Mouse (Mus musculus) left cerebral cortex, postnatal 10 days (tissue): ENCODE results near the gene Hdgf. TPM values are rescaled to one million over a fixed set of nuclear protein-coding genes. Genes with fewer than 3 reads are reported as not detected.

ENCODE experiments used
- DNase-seq, 2 experiments: peaks; one replicate each; pipeline ENCODE4 v3.0.0; 2021 to 2022; ENCODE audit warnings: low spot score in 2 of 2, mixed read lengths in 1 of 2; ENCODE audit errors: extremely low spot score in 1 of 2
- intact Hi-C: fragments of 180-260 bp; cut with DNase I; formaldehyde crosslinking; loops from one replicate; pipeline ENCODE4 v1.15.1; 2025
- total RNA-seq, 2 experiments: library from RNA; stranded (reverse); gene quantifications; 2 replicates each; pipeline ENCODE4 v1.2.3; 2021

Hdgf gene
- total RNA-seq, 2 experiments from 2014 or later, result 120 to 123 TPM

- peak in 1 of 2 experiments; percentile 27 for DNase-seq
- intact Hi-C loops, result no loop called here
These were observed 1.1 kb downstream of the Hdgf start for GRCm38 (mm10) chr3:87906981-87907857.

DNA sequence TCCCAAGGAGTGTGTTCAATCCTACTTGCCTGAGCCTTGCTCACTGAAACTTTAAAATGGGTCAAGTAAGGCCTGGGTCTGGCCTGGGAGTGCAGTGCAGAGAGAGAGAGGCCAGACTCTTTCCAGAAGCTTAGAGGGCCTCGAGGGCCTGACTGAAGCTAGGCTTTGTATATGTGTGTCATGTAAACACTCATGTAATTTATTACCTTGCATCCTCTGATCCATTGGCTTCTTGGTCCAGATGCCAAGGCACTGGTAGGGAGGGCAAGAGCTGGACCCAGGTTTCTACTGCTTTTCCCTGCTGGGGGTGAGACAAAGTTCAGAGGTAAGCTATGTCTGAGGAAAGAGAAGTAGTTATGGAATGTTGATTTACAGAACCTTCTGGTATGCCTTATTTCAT, 1.8 kb downstream of the Hdgf start:
- DNase-seq, result no peak

DNA sequence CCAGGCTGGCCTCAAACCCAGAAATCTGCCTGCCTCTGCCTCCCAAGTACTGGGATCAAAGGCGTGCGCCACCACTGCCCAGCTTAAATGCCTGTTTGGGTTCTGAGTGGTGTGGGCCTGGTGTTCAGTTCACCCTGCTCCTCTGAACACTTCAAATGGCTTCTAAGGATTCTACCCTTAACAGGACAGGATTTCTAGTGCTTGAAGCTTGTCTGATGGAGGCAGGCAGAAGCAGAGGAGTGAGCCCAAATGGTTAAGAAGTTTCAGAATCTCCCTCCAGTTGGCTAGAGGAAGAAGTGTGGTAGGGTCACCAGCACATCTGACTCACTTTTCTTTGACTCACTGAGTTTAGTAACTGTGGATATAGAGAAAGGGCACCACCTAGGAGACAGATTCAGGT, 3.3 kb downstream of the Hdgf start:
- intact Hi-C loops, result no loop called here
- no peak for DNase-seq

More for the DNA sequence above, 1.8 kb downstream of the Hdgf start:
- intact Hi-C loops, result no loop called here

- no peak for DNase-seq
- intact Hi-C loops, result no loop called here
These were observed 3.8 kb downstream of the Hdgf start for GRCm38 (mm10) chr3:87909874-87910273.

DNA sequence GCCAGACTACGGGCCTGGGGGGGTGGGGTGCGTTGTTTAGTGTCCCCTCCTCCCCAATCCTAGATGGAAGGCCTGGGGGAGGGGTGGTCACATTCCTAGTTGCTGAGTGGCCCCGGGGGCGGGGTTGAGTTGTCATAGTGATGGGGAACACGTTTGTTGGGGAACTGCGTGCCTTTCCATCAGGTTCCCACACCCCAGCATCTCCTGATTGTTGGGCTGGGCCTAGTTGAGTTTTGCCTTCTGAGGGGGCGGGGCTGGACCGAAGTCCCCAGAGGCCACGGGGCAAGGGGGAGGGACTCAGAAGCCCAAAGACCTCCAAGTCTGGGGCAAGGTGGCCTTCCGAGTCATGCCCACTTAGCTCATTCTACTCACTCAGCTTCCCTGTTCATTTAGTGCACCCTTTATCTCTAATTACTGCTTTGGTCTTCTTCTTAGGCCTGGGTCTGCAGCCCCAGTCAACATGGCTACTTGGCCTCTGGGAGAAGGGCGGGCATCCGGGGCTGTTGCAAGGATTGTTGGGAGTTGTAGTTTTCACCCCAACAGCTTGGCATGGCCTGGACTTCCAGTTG, 4.5 kb downstream of the Hdgf start:
- peak in 1 of 2 experiments; percentile 91 for DNase-seq
- intact Hi-C loops, result no loop called here

DNA sequence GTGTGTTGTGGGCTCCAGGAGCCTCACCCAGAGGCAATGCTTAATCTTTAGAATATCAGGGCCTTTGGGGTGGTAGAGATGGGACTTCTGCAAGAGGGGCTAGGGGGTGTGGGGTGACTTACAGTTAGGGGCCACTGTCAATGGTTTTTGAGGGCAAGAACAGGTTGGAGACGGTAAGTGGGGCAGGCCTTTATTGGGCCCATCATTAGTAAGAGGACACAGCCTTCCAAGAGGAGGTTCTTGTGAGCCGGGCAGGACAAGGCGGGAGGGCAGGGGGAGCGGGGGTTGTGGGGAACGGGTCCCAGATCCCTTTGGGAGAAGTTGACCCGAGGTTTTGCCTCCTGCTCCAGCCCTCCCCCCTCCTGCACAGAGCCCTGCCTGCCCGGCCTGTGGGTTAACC, 7.4 kb downstream of the Hdgf start:
- DNase-seq, result no peak
- intact Hi-C loops, result no loop called here

- intact Hi-C loops, result no loop called here
- no peak for DNase-seq
These were observed 7.8 kb downstream of the Hdgf start for GRCm38 (mm10) chr3:87913891-87914290.

GRCm38 (mm10) chr3:87916990-87917389, 10.9 kb downstream of the Hdgf start:
- DNase-seq, result no peak

GRCm38 (mm10) chr3:87918551-87918950, 12.4 kb downstream of the Hdgf start:
- no peak for DNase-seq
- intact Hi-C loops, result no loop called here

More at GRCm38 (mm10) chr3:87916990-87917389, 10.9 kb downstream of the Hdgf start:
- intact Hi-C loops, result no loop called here

DNA sequence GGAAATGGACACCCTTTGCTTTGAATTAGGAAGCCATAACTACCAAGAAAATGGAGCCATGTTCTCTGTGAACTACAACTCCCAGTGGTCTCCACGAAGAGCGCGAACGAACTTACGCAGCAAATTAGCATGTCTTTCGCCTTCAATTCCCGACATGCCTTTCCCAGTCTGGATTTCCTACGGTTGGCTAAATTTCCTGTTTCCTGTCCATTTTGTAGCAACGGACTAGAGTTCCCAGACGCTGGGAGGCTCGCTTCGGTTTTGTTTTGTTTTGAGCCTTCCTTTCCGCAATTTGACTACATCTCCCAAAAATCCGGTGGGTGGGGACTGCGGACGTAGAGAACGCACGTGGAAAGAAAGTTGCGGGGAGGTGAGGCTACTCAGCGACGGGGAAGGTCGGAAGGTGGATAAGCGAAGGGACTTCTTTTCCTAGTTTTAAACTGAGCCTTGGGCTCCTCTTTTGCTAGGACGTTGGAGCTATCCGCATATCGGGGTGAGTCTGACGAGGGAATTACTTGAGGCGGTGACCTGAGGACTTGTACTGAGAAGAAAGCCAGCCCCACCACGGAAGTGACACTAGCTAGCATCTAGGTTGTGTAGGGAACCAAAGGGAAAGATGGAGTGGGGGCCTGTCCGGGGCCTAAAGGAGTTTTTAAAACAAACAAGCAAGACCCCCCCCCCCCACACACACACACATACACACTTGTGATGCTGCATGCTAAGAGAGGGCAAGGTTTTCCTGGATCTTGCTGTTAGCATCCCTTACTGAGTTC, 13.4 kb downstream of the Hdgf start, which contains the start of gene Mrpl24:
Gene Mrpl24 (plus strand): TSS at position 171 of the 773 bp plus-strand sequence.
- peak; percentile 83 to 92 for DNase-seq
- intact Hi-C loops, result no loop called here

GRCm38 (mm10) chr3:87920270-87920943, 14.3 kb downstream of the Hdgf start:
- DNase-seq, result no peak

DNA sequence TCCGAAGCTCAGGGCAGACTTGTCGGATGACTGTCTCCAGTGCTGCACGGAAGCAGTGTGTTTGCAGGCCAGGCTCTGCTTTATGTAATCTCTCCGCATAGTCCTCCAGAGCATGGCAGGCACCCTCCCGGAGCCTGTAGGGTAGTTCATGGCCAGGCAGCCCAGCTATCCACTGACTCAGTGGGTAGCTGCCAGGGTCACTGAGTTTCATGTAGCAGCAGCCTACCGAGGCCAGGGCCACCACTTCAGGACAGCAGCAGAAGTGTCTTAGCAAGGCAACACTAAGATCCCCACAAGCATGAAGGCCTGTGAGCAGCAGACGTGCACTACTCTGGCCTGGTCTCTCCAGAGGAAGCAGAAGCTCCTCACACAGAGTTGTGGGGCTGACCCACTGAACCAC, 18.9 kb downstream of the Hdgf start:
- no peak for DNase-seq
- intact Hi-C loops, result no loop called here

More at GRCm38 (mm10) chr3:87920270-87920943, 14.3 kb downstream of the Hdgf start:
- intact Hi-C loops, result no loop called here

DNA sequence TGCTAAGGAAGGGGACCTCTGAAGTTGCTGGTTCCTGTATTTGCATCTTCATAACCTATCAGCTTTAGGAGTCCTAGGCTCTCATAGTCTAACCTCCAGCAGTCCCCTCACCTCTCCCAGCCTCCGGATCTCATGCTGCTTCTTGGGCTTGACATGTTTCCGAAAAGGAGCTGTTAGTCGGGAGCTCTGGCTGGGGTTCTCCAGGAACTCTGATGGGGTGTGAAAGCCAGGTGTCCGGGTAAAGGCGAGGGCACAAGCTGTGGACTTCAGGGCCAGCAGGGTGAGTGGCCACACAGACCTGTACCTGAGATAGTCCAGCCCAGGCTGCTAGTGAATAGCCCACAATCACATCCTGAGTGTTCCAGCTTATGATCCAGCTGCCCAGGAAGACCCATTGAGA, 21.3 kb downstream of the Hdgf start:
- no peak for DNase-seq
- intact Hi-C loops, result no loop called here

DNA sequence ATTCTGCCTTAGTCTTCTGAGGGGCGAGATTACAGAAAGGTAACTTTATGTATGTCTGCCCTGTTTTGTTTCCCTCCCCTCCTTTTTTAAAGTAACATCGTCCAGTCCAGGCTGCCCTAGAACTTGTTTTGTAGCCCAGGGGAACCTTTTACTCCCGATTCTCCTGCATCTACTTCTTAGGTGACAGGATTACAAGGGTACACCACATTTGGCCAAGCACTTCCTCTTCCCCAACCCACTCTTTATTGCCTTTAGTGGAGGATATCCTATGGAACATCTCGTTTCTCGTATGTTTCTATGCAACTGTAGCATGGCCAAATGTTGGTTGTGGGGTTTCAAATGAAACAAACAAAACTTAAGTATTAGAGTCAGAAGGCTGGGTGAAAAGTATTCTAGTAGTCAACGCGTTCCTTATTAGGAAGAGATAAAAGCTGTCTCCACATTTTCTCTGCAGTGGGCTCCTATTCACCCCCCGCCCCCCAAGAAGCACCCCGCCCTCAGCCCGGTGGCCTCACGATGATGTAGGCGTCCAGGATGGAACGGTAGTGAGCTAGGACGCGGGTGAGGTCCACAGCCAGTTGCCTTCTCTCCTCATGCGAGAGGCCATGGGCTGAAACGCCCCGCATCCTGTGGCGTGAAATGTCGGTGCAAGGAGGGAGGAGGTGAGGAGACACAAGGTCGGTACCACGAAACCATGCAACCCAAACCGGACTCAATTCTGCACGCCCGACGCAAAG, 23.4 kb downstream of the Hdgf start:
- no peak for DNase-seq
- intact Hi-C loops, result no loop called here

DNA sequence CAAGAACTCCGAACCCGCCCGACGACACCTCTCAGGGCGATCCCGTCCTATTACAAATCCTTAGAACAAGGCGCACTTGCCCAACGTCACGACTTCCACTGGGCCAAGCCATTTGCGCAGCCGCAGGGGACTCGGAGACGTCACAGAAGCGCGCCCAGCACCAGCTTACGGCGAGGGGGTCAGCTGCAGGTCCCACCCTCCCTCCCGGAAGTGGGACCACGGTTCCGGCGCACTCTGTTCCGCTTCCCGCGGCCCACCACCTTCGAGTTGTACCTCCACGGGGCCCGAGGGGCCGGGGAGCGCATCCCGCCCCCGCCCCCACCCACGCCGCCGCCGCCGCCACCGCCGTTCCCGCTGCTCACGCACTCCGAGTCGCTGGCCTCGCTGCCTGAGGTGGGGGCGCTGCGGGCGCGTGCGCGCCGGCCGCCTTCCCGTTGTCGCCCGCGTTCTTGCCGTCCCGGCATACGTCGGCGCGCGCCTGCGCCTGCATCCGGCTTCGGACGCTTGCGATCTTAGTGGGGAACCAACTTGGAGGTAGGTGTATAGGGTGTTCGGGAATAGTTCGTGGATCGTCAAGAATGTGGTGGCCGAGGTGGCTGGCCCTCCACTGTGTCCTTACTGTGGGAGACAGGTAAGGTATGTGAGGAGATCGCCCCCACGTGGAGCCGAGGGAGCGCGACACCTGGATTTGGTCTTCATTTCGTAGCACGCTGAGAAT, 24.1 kb downstream of the Hdgf start, which contains the start of the genes Isg20l2 and Rrnad1:
Gene Isg20l2 (plus strand): TSS at position 237 of the 718 bp plus-strand sequence.
Gene Rrnad1 (minus strand): TSS at position 640 of the 718 bp plus-strand sequence.
- peak; percentile 98 for DNase-seq
- intact Hi-C loops, result no loop called here

GRCm38 (mm10) chr3:87934026-87934425, 27.9 kb downstream of the Hdgf start:
- intact Hi-C loops, result loop anchor here (2.0 kb wide), 1 partner anchor 29 kb away; no protein-coding TSS in a partner anchor
- no peak for DNase-seq

- DNase-seq, result no peak
- intact Hi-C loops, result loop anchor here (2.0 kb wide), 1 partner anchor 28 kb away; no protein-coding TSS in a partner anchor
These were observed 28.4 kb downstream of the Hdgf start for GRCm38 (mm10) chr3:87934501-87934900.
